Mouse (Mus musculus) ES-Bruce4 (cell line): ENCODE measurements around the gene Sgta.

Source experiments
- CTCF ChIP-seq: IDR thresholded peaks from one replicate; pipeline ENCODE4 v1.8.1; 2011; ENCODE audit warnings: low read depth, low read length
- EP300 ChIP-seq: IDR thresholded peaks from 2 replicates; pipeline ENCODE4 v1.6.1; 2011; ENCODE audit warnings: low read depth, low read length; ENCODE audit not compliant: insufficient read depth
- POLR2A ChIP-seq: IDR thresholded peaks from one replicate; pipeline ENCODE4 v1.8.1; 2011; ENCODE audit warnings: low read length; ENCODE audit not compliant: insufficient read depth

GRCm38 (mm10) chr10:81007240-81007639 is 52.7 kb downstream of the Sgta start:
- TF ChIP-seq CTCF: no peak
- TF ChIP-seq POLR2A: no peak
- no peak for TF ChIP-seq EP300
